Mouse (Mus musculus) testis, adult 2 months (tissue): ENCODE results near the gene Cnbp.

Source experiments
- CTCF ChIP-seq: fragments of 200-500 bp; IDR thresholded peaks from 2 replicates; pipeline ENCODE4 v1.5.1; 2012; ENCODE audit warnings: low read depth, mild to moderate bottlenecking, inconsistent platforms, low read length, moderate library complexity; ENCODE audit not compliant: control insufficient read depth, insufficient read depth, insufficient replicate concordance
- POLR2A ChIP-seq: fragments of 200-500 bp; IDR thresholded peaks from 2 replicates; pipeline ENCODE4 v1.6.1; 2012; ENCODE audit warnings: low read depth, mild to moderate bottlenecking, inconsistent platforms, low read length, moderate library complexity; ENCODE audit not compliant: control insufficient read depth

GRCm38 (mm10) chr6:87882816-87883215, 31.9 kb upstream of the Cnbp start:
- no peak for TF ChIP-seq CTCF
- no peak for TF ChIP-seq POLR2A
